Mouse (Mus musculus): Measurements from ENCODE around the gene Tmem178b. TPM values are rescaled to one million over a fixed set of nuclear protein-coding genes. Genes with fewer than 3 reads are reported as not detected.

Gene Tmem178b
- polyA plus RNA-seq, 1 experiment from 2014 or later, result not detected

- H3K4me1 ChIP-seq, result peaks cover 12% of the 10 kb centered on the region
- H3K9me3 ChIP-seq (replicated peaks), result no peaks in the 10 kb centered on the region
- no peak overlapping the region for H3K27ac ChIP-seq
- 82% methylated on average over 9 of the region's 9 CpGs for WGBS
- DNase-seq (ENCODE audit: low spot score), result no peak
- no peaks in the 10 kb centered on the region for H3K27me3 ChIP-seq (ENCODE audit: low read depth, poor library complexity, severe bottlenecking)
- no peaks in the 10 kb centered on the region for H3K36me3 ChIP-seq
- no peak overlapping the region for H3K4me3 ChIP-seq
These were observed 71.8 kb downstream of the Tmem178b start for GRCm38 (mm10) chr6:39944854-39945253.

GRCm38 (mm10) chr6:39945670-39946440 lies 72.8 kb downstream of the Tmem178b start:
- Histone ChIP-seq H3K4me1 (peaks cover 12% of the 10 kb centered on the region), H3K36me3 (no peaks in the 10 kb centered on the region), H3K27ac (no peak overlapping the region), H3K9me3 (replicated peaks) (no peaks in the 10 kb centered on the region), H3K27me3 (ENCODE audit: low read depth, poor library complexity, severe bottlenecking) (no peaks in the 10 kb centered on the region), H3K4me3 (no peak overlapping the region)
- 81% methylated on average over 5 of the region's 5 CpGs for WGBS
- DNase-seq (ENCODE audit: low spot score), result no peak

GRCm38 (mm10) chr6:39946601-39947000 lies 73.5 kb downstream of the Tmem178b start:
- no peaks in the 10 kb centered on the region for H3K27me3 ChIP-seq (ENCODE audit: low read depth, poor library complexity, severe bottlenecking)
- no peak overlapping the region for H3K4me3 ChIP-seq
- H3K9me3 ChIP-seq (replicated peaks), result no peaks in the 10 kb centered on the region
- H3K36me3 ChIP-seq, result no peaks in the 10 kb centered on the region
- peaks cover 12% of the 10 kb centered on the region for H3K4me1 ChIP-seq
- H3K27ac ChIP-seq, result no peak overlapping the region
- 89% methylated on average over 4 of the region's 4 CpGs for WGBS
- DNase-seq (ENCODE audit: low spot score), result no peak

GRCm38 (mm10) chr6:39953951-39954350 lies 80.9 kb downstream of the Tmem178b start:
- Histone ChIP-seq H3K4me3 (no peak overlapping the region), H3K36me3 (no peaks in the 10 kb centered on the region), H3K9me3 (replicated peaks) (no peaks in the 10 kb centered on the region), H3K27ac (no peak overlapping the region), H3K27me3 (ENCODE audit: low read depth, poor library complexity, severe bottlenecking) (no peaks in the 10 kb centered on the region), H3K4me1 (no peaks in the 10 kb centered on the region)
- DNase-seq (ENCODE audit: low spot score), result no peak
- WGBS, result 95% methylated on average over 5 of the region's 5 CpGs

- Histone ChIP-seq H3K4me3 (no peak overlapping the region), H3K4me1 (no peaks in the 10 kb centered on the region), H3K9me3 (replicated peaks) (no peaks in the 10 kb centered on the region), H3K27ac (no peak overlapping the region), H3K36me3 (no peaks in the 10 kb centered on the region), H3K27me3 (ENCODE audit: low read depth, poor library complexity, severe bottlenecking) (no peaks in the 10 kb centered on the region)
- WGBS, result 93% methylated on average over 2 of the region's 2 CpGs
- DNase-seq (ENCODE audit: low spot score), result no peak
These were observed 82.1 kb downstream of the Tmem178b start for GRCm38 (mm10) chr6:39955211-39955610.

GRCm38 (mm10) chr6:39964606-39965005 lies 91.5 kb downstream of the Tmem178b start:
- H3K4me3 ChIP-seq, result no peak overlapping the region
- 83% methylated on average over 4 of the region's 4 CpGs for WGBS

GRCm38 (mm10) chr6:39970281-39970680 lies 97.2 kb downstream of the Tmem178b start:
- H3K4me1 ChIP-seq, result no peaks in the 10 kb centered on the region
- no peaks in the 10 kb centered on the region for H3K27me3 ChIP-seq (ENCODE audit: low read depth, poor library complexity, severe bottlenecking)
- no peaks in the 10 kb centered on the region for H3K9me3 ChIP-seq (replicated peaks)
- H3K27ac ChIP-seq, result no peak overlapping the region
- no peak overlapping the region for H3K4me3 ChIP-seq
- no peak for DNase-seq (ENCODE audit: low spot score)
- H3K36me3 ChIP-seq, result no peaks in the 10 kb centered on the region

More at GRCm38 (mm10) chr6:39964606-39965005, 91.5 kb downstream of the Tmem178b start:
- DNase-seq (ENCODE audit: low spot score), result no peak
- no peaks in the 10 kb centered on the region for H3K9me3 ChIP-seq (replicated peaks)
- H3K27ac ChIP-seq, result no peak overlapping the region
- H3K4me1 ChIP-seq, result no peaks in the 10 kb centered on the region
- no peaks in the 10 kb centered on the region for H3K27me3 ChIP-seq (ENCODE audit: low read depth, poor library complexity, severe bottlenecking)
- H3K36me3 ChIP-seq, result no peaks in the 10 kb centered on the region

- Histone ChIP-seq H3K4me3 (no peak overlapping the region), H3K9me3 (replicated peaks) (no peaks in the 10 kb centered on the region), H3K27me3 (ENCODE audit: low read depth, poor library complexity, severe bottlenecking) (no peaks in the 10 kb centered on the region), H3K36me3 (no peaks in the 10 kb centered on the region), H3K4me1 (no peaks in the 10 kb centered on the region), H3K27ac (no peak overlapping the region)
- WGBS, result 88% methylated on average over 4 of the region's 4 CpGs
- DNase-seq (ENCODE audit: low spot score), result no peak
These were observed 105.9 kb downstream of the Tmem178b start for GRCm38 (mm10) chr6:39978942-39979341.

- H3K36me3 ChIP-seq, result no peaks in the 10 kb centered on the region
- DNase-seq (ENCODE audit: low spot score), result no peak
- no peaks in the 10 kb centered on the region for H3K9me3 ChIP-seq (replicated peaks)
- no peaks in the 10 kb centered on the region for H3K4me1 ChIP-seq
- H3K27me3 ChIP-seq (ENCODE audit: low read depth, poor library complexity, severe bottlenecking), result no peaks in the 10 kb centered on the region
- WGBS, result 86% methylated on average over 4 of the region's 4 CpGs
- no peak overlapping the region for H3K4me3 ChIP-seq
- no peak overlapping the region for H3K27ac ChIP-seq
These were observed 117.7 kb downstream of the Tmem178b start for GRCm38 (mm10) chr6:39990772-39991171.

GRCm38 (mm10) chr6:39991922-39992321 lies 118.9 kb downstream of the Tmem178b start:
- WGBS, result 66% methylated on average over 6 of the region's 6 CpGs

GRCm38 (mm10) chr6:40006006-40006765 lies 133.1 kb downstream of the Tmem178b start:
- DNase-seq (ENCODE audit: low spot score), result no peak

More at GRCm38 (mm10) chr6:39991922-39992321, 118.9 kb downstream of the Tmem178b start:
- Histone ChIP-seq H3K9me3 (replicated peaks) (no peaks in the 10 kb centered on the region), H3K27me3 (ENCODE audit: low read depth, poor library complexity, severe bottlenecking) (no peaks in the 10 kb centered on the region), H3K27ac (no peak overlapping the region), H3K4me1 (no peaks in the 10 kb centered on the region), H3K36me3 (no peaks in the 10 kb centered on the region), H3K4me3 (no peak overlapping the region)
- DNase-seq (ENCODE audit: low spot score), result no peak

GRCm38 (mm10) chr6:40008166-40008907 lies 135.3 kb downstream of the Tmem178b start:
- 72% methylated on average over 3 of the region's 3 CpGs for WGBS
- no peak for DNase-seq (ENCODE audit: low spot score)

More at GRCm38 (mm10) chr6:40006006-40006765, 133.1 kb downstream of the Tmem178b start:
- no peaks in the 10 kb centered on the region for H3K27me3 ChIP-seq (ENCODE audit: low read depth, poor library complexity, severe bottlenecking)
- WGBS, result 80% methylated on average over 11 of the region's 11 CpGs
- H3K4me3 ChIP-seq, result no peak overlapping the region
- H3K36me3 ChIP-seq, result no peaks in the 10 kb centered on the region
- no peaks in the 10 kb centered on the region for H3K9me3 ChIP-seq (replicated peaks)
- no peaks in the 10 kb centered on the region for H3K4me1 ChIP-seq
- no peak overlapping the region for H3K27ac ChIP-seq

GRCm38 (mm10) chr6:40009718-40010117 lies 136.6 kb downstream of the Tmem178b start:
- Histone ChIP-seq H3K4me1 (peaks cover 4% of the 10 kb centered on the region), H3K36me3 (no peaks in the 10 kb centered on the region), H3K9me3 (replicated peaks) (no peaks in the 10 kb centered on the region), H3K27me3 (ENCODE audit: low read depth, poor library complexity, severe bottlenecking) (no peaks in the 10 kb centered on the region), H3K27ac (no peak overlapping the region), H3K4me3 (no peak overlapping the region)
- WGBS, result 75% methylated on average over 3 of the region's 3 CpGs
- DNase-seq (ENCODE audit: low spot score), result no peak

More at GRCm38 (mm10) chr6:40008166-40008907, 135.3 kb downstream of the Tmem178b start:
- H3K4me3 ChIP-seq, result no peak overlapping the region
- H3K27ac ChIP-seq, result no peak overlapping the region
- H3K36me3 ChIP-seq, result no peaks in the 10 kb centered on the region
- no peaks in the 10 kb centered on the region for H3K27me3 ChIP-seq (ENCODE audit: low read depth, poor library complexity, severe bottlenecking)
- H3K9me3 ChIP-seq (replicated peaks), result no peaks in the 10 kb centered on the region
- peaks cover 1% of the 10 kb centered on the region for H3K4me1 ChIP-seq
